Mouse (Mus musculus): ENCODE results near the gene Rftn1. TPM values are rescaled to one million over a fixed set of nuclear protein-coding genes. Genes with fewer than 3 reads are reported as not detected.

The Rftn1 gene
- polyA plus RNA-seq, 1 experiment: 102 TPM

GRCm38 (mm10) chr17:49996626-49997152, 193.8 kb downstream of the Rftn1 start:
- H3K27me3 ChIP-seq (ENCODE audit: control insufficient read depth, insufficient read depth, low read length): no peaks in the 10 kb centered on the region
- no peaks in the 10 kb centered on the region for H3K4me1 ChIP-seq (replicated peaks; ENCODE audit: control insufficient read depth, insufficient read depth, low read length)
- no peak overlapping the region for H3K4me3 ChIP-seq (ENCODE audit: control insufficient read depth, insufficient read depth, low read length)
- TF ChIP-seq CTCF (IDR thresholded peaks at IDR 0.05; ENCODE audit: borderline replicate concordance, control insufficient read depth, extremely low read depth, insufficient read depth, low read length, poor library complexity) (no peak), POLR2A (IDR thresholded peaks at IDR 0.05; ENCODE audit: control insufficient read depth, extremely low read depth, insufficient read depth, low read length, poor library complexity) (no peak)
- WGBS: 75% methylated on average over 5 of the region's 5 CpGs
- H3K27ac ChIP-seq (ENCODE audit: control insufficient read depth, insufficient read depth, low read length): no peak overlapping the region
- no peak for DNase-seq
- H3K36me3 ChIP-seq (ENCODE audit: control insufficient read depth, insufficient read depth, low read length): peaks cover 18% of the 10 kb centered on the region

- no peak for DNase-seq
- Histone ChIP-seq H3K4me1 (replicated peaks; ENCODE audit: control insufficient read depth, insufficient read depth, low read length) (no peaks in the 10 kb centered on the region), H3K27ac (ENCODE audit: control insufficient read depth, insufficient read depth, low read length) (no peak overlapping the region), H3K4me3 (ENCODE audit: control insufficient read depth, insufficient read depth, low read length) (no peak overlapping the region), H3K36me3 (ENCODE audit: control insufficient read depth, insufficient read depth, low read length) (peaks cover 21% of the 10 kb centered on the region; the same call in 1 of the 2 replicates), H3K27me3 (ENCODE audit: control insufficient read depth, insufficient read depth, low read length) (no peaks in the 10 kb centered on the region)
- TF ChIP-seq CTCF (IDR thresholded peaks at IDR 0.05; ENCODE audit: borderline replicate concordance, control insufficient read depth, extremely low read depth, insufficient read depth, low read length, poor library complexity) (no peak), POLR2A (IDR thresholded peaks at IDR 0.05; ENCODE audit: control insufficient read depth, extremely low read depth, insufficient read depth, low read length, poor library complexity) (no peak)
- WGBS: 94% methylated on average over 6 of the region's 6 CpGs
Observed at GRCm38 (mm10) chr17:49996097-49996496, 194.4 kb downstream of the Rftn1 start.

DNA sequence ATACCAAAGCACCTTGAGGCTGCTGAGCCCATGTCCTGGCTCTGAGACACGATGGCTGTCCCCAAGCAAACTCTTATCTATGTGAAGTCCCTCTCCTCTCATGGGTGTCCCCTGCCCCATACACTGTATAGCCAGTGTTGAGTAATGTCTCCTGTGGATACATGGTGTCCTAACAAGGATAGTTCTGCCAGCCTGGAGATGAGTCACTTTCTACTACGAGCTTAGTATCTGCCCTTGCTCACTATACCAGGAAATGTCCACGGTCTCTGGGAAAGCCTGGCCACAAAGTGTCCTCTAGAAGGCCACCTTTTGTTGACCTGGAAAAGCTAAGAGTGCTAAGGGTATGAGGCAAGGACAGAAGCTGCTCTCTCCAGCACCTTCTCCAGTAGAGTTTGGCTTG, 195.2 kb downstream of the Rftn1 start:
- no peak for DNase-seq
- Histone ChIP-seq H3K36me3 (ENCODE audit: control insufficient read depth, insufficient read depth, low read length) (peaks cover 18% of the 10 kb centered on the region; the same call in 1 of the 2 replicates), H3K27ac (ENCODE audit: control insufficient read depth, insufficient read depth, low read length) (no peak overlapping the region), H3K27me3 (ENCODE audit: control insufficient read depth, insufficient read depth, low read length) (no peaks in the 10 kb centered on the region), H3K4me3 (ENCODE audit: control insufficient read depth, insufficient read depth, low read length) (no peak overlapping the region), H3K4me1 (replicated peaks; ENCODE audit: control insufficient read depth, insufficient read depth, low read length) (no peaks in the 10 kb centered on the region)
- TF ChIP-seq POLR2A (IDR thresholded peaks at IDR 0.05; ENCODE audit: control insufficient read depth, extremely low read depth, insufficient read depth, low read length, poor library complexity) (no peak), CTCF (IDR thresholded peaks at IDR 0.05; ENCODE audit: borderline replicate concordance, control insufficient read depth, extremely low read depth, insufficient read depth, low read length, poor library complexity) (no peak)
- 93% methylated on average over 3 of the region's 3 CpGs for WGBS

- H3K4me3 ChIP-seq (ENCODE audit: control insufficient read depth, insufficient read depth, low read length): no peak overlapping the region
- no peaks in the 10 kb centered on the region for H3K27me3 ChIP-seq (ENCODE audit: control insufficient read depth, insufficient read depth, low read length)
- TF ChIP-seq POLR2A (IDR thresholded peaks at IDR 0.05; ENCODE audit: control insufficient read depth, extremely low read depth, insufficient read depth, low read length, poor library complexity) (no peak), CTCF (IDR thresholded peaks at IDR 0.05; ENCODE audit: borderline replicate concordance, control insufficient read depth, extremely low read depth, insufficient read depth, low read length, poor library complexity) (no peak)
- H3K36me3 ChIP-seq (ENCODE audit: control insufficient read depth, insufficient read depth, low read length): peaks cover 15% of the 10 kb centered on the region; the same call in 1 of the 2 replicates
- 98% methylated on average over 3 of the region's 3 CpGs for WGBS
- no peak overlapping the region for H3K27ac ChIP-seq (ENCODE audit: control insufficient read depth, insufficient read depth, low read length)
- H3K4me1 ChIP-seq (replicated peaks; ENCODE audit: control insufficient read depth, insufficient read depth, low read length): no peaks in the 10 kb centered on the region
- DNase-seq: no peak
Observed at GRCm38 (mm10) chr17:49993631-49994030, 196.8 kb downstream of the Rftn1 start.

DNA sequence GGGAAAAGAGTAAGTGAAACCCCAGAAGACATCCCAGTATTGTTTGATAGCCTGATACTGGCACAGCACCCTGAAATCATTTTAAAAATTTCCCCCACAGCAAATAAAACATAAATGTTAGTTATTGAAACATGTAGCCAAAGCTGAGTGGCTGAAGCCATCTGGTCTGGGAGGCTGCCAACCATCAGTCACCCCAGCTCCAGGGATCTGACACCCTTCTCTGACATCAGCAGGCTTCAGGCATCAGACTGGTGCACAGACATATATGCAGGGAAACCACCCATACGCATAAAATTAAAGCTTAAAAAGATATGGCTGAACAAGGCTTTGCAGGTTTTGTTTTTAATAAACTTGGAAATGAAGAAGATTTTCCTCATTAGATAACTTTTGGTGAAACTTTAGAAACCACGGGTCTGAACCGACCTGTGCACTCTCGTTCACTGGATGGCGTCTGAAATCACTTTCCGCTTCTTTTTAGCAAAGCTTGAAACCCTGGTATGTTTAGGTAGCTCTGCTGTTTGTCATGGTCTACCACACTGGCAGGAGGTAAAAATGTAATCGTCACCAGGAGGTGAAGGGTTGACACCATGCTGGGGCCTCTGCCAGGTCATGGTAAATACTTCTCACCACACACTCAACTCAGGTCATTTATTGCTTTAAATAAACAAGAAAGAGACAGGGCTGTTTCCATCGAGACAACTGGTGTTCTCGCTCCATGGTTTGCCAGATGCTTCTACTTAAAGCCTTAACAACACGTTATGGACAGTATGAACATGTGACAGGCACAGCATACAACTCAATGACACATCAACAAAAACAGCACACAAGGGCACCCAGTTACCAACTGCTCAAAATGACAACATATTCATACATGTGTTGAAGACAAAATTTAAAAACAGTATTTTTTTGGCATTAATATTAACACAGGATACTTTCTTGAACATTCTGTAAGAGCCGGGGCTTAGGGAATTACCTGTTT, 197.6 kb downstream of the Rftn1 start:
- Histone ChIP-seq H3K27me3 (ENCODE audit: control insufficient read depth, insufficient read depth, low read length) (no peaks in the 10 kb centered on the region), H3K4me1 (replicated peaks; ENCODE audit: control insufficient read depth, insufficient read depth, low read length) (no peaks in the 10 kb centered on the region), H3K27ac (ENCODE audit: control insufficient read depth, insufficient read depth, low read length) (no peak overlapping the region), H3K4me3 (ENCODE audit: control insufficient read depth, insufficient read depth, low read length) (no peak overlapping the region), H3K36me3 (ENCODE audit: control insufficient read depth, insufficient read depth, low read length) (peaks cover 15% of the 10 kb centered on the region; the same call in 1 of the 2 replicates)
- WGBS: 92% methylated on average over 11 of the region's 11 CpGs
- TF ChIP-seq CTCF (IDR thresholded peaks at IDR 0.05; ENCODE audit: borderline replicate concordance, control insufficient read depth, extremely low read depth, insufficient read depth, low read length, poor library complexity) (no peak), POLR2A (IDR thresholded peaks at IDR 0.05; ENCODE audit: control insufficient read depth, extremely low read depth, insufficient read depth, low read length, poor library complexity) (no peak)
- no peak for DNase-seq

DNA sequence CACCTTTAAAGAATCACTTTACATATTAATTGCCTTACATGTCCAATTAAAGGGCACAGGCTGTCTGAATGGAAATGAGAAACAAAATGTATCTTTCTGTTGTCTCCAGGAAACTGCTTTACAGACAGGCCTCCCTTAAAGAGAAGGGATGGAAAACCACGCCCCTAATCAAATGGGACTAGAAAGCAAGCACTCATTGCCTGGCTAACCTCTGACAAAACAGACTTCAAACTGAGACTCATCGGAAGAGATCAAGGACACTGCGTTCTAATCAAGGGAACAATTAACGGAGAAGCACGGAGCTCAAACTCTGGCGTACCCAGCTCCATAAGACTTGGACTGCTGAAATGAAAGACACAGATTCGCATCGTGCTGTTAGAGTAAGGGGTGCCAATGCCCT, 200.9 kb downstream of the Rftn1 start:
- no peaks in the 10 kb centered on the region for H3K27me3 ChIP-seq (ENCODE audit: control insufficient read depth, insufficient read depth, low read length)
- H3K27ac ChIP-seq (ENCODE audit: control insufficient read depth, insufficient read depth, low read length): no peak overlapping the region
- WGBS: 98% methylated on average over 8 of the region's 8 CpGs
- TF ChIP-seq POLR2A (IDR thresholded peaks at IDR 0.05; ENCODE audit: control insufficient read depth, extremely low read depth, insufficient read depth, low read length, poor library complexity) (no peak), CTCF (IDR thresholded peaks at IDR 0.05; ENCODE audit: borderline replicate concordance, control insufficient read depth, extremely low read depth, insufficient read depth, low read length, poor library complexity) (no peak)
- DNase-seq: no peak
- no peak overlapping the region for H3K4me3 ChIP-seq (ENCODE audit: control insufficient read depth, insufficient read depth, low read length)
- no peaks in the 10 kb centered on the region for H3K4me1 ChIP-seq (replicated peaks; ENCODE audit: control insufficient read depth, insufficient read depth, low read length)
- peaks cover 15% of the 10 kb centered on the region; the same call in 1 of the 2 replicates for H3K36me3 ChIP-seq (ENCODE audit: control insufficient read depth, insufficient read depth, low read length)

Measured in thymus, adult 2 months (tissue).